Mouse (Mus musculus): ENCODE measurements around the gene Def6.

The Def6 gene

DNA sequence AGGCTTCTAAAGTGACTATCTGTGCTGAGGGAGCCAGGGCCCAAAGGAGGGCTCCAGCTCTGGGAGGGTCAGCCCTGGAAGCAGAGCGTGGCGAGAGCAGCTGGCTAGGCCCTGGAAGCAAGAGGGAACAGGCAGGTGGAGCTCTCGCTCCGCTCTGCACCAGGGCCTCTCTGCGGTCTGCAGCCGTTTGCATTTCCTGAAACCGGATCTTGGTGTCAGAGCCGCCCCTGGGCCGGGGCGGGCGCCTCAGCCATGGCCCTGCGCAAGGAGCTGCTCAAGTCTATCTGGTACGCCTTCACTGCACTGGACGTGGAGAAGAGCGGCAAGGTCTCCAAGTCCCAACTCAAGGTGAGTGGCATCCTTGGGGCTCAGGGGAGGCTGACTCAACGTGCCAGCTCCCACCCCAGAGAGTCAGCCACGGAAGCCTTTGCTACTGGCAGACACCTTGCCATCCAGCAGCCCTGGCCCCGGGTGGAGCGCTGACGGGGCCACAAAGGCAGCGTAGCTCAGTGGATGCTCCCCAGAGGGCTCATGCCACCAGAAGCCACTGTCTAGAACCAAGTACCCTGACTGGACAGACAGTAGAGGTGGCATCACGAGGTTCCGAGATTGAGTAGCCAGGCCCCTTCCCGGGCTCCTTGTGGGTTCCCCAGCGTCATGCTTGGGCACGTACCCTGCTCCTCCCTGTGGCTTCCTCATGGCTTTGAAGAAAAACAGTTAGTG, at the start of gene Def6:
Gene Def6, plus strand, starts transcription at position 188 of the 723 bp plus-strand sequence.
- DNase-seq = peak; percentile 86

DNA sequence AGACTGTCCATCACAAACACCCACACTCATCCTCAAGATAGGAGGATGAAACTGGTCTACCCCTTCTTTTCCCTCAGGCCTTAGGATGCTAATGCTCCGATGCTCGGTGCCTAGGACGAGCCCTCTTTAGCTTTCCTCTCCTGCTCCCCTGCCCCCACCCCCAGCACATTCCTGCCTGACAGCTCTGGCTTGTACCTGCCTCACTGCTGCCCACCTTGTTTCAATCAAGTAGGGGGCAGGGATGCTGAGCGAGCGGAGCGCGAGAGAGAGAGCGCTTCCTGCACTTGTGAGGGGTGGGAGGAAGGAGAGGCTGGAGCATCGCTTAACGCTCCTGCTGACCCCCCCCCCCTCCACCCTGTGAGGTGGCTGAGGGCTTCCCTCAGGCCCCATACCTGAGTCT, 47.2 kb upstream of the Def6 start:
- no peak for DNase-seq

DNA sequence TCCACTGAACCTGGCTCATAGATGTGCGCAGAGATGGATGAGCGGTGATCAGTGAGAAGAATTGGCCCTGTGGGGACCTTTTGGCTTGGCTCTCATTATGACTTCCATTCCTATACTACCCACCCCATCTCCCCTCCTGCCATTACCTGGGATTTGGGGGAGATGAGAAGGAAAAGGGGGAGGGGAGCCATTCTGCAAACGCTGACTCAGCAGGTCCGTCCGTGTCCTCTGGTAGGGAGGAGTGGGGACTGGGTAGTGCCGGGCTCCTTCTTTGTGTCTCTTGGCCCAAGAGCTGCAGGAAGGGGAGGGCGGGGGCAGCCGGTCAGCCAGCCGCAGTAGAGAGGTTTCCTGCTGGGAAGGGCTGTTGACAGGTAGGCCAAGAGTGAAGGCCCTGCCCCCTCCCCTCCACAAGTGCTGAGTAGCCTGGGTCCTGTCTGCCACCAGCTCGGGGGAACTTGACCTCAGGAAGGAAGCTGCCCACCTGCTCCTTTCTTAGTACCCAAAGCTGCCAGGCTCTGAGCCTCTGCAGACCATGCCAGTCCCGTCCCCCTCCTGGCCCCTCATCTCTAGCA, 46.2 kb upstream of the Def6 start:
- DNase-seq = peak; percentile 9

DNA sequence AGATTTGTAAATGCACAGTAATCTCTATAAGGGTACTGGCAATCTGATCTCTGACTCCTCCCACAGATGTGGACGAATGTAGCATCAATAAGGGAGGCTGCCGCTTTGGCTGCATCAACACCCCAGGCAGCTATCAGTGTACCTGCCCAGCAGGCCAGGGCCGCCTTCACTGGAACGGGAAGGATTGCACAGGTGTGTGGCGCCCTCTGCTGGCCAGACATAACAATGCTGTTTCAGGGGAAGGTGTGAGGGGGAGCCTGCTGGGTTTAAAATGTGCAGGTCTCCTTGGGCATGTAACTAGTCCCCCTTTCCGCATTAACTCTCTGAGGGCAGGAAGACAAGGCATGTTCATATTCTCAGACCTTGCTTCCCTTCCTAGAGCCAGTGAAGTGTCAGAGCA, 43.9 kb upstream of the Def6 start:
- DNase-seq = peak; percentile 79

DNA sequence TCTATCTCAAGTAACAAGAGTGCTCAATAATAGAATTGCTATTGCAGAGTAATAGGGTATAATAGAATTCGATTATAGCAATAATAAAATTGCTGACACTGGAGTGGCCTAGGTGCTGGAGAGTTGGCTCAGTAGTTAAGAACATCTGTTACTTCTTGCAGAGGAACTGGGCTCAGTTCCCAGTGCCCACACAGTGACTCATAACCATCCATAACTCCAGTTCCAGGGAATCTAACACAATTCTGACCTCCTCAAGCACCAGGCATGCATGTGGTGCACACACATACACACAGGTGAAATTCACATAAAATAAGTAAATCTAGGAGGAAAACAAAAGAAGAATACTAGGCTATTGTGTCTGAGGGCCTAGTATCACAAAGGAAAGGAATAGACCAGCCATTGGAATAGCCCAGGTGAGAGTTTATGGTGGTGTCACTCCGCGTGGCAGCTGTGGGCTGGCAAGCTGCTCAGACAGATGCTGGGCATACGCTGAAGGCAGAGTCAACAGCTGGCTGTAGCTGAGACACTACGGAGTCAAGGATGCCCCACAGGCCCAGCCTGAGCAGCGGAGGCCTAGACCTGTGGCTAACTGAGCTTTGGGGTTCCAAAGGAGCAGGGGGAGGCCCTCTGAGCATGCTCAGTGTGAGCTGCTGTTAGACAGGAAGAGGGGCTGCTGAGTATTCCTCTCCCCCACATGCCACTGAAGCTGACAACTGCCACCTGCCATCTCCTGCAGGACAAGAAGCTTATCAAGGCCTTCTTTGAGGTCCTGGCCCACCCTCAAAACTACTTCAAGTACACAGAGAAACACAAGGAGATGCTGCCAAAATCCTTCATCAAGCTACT, 36.9 kb upstream of the Def6 start:
- DNase-seq = peak; percentile 30

DNA sequence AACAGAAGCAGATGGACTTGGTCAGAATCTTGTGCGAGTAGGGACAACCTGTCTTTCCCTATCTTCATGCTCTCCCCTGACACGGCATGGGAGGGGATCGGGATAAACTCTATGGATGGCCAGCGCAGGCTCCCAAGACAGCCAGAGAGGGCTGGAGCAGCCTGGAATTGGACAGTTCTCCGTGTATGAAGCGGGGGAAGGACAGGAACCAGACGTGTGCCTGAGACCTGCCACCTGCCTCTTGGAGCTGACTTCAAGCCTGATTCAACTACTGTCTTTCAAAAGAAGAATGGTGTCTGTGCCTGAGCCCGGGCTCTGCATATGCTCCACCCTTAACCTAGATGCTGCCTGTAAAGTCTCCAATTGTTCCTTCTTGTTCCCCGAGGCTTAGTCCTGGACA, 34.9 kb upstream of the Def6 start:
- peak; percentile 44 for DNase-seq

DNA sequence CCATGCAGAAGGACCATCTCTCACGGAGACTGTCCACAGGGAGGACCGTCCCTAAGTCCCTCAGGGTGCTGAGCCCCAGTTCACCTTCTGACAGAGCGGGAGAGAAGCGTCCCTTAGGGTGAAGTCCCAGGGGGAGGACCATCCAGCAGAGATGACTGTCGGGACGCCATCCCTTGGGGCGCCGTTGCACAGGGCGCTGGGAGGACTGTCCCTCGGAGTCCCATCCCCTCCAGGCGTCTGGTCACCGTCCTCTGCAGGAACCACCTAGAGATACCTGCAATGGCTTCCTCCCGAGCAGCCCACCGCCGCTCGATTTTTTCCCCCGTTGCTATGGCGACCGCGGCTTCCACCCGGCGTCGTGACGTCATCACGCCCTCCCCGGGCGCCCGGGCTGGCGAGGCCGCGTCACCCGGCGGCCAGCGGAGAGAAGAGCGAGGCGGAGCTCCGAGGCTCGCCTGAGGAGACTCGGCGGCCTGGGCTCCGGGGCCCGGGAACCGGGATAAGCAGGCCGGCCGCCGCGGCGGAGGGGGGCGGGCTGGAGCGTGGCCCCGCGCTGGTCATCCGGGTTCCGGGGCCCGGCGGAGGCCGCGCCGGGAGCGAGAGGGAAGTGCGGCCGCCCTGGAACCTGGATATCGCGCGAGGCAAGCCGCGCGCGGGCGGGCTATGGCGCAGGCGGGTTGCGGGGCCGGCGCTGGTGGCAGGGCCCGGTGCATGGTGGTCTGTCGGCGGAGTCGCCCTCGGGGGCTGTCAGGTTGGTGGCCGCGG, 30.6 kb upstream of the Def6 start, which contains the start of gene Zfp523:
Gene Zfp523, plus strand, starts transcription at position 355 of the 765 bp plus-strand sequence.
- DNase-seq = peak; percentile 87

DNA sequence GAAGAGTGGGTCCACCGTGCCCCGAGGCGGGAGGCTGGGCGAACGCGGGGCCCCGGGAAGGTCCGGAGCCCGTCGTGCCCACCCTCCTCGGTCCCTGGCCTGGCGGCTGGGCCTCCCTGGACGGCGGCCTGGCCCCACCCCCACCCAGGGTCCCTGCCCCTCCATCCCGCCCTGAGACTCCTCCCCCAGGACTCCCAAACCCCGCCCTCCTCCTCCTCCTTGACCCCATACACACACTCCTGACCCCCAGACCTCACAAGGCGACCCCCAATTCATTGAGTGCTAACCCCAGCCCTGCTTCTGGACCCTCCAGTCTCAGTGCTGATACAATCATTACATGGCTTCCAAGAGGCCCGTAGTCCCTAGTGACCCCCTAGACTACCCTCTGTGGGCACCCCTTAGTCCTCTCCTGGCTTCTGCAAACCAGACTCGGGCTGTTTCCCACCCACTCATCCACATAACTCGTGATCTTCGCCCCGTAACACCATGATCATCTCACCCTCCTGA, 30.0 kb upstream of the Def6 start:
- DNase-seq = peak; percentile 50

DNA sequence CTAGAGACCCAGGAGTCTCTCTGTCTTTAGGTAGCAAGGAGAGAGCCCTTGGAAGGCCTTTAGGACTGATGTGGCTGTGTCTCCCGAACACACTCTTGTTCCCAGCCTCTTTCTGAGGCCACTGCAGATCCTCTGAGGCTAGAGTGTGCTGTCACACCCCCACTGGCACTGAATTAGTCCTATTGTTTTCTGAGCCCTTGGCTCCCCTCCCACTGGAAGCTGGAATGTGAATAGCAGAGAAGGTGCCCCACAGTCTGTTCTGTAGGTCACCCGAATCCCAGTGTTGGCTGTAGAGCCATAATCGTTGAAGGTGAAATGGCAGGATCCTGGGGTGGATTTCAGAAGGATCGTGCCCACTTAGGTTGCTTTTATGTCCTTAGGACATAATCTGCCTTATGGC, 27.2 kb upstream of the Def6 start:
- peak; percentile 57 for DNase-seq

DNA sequence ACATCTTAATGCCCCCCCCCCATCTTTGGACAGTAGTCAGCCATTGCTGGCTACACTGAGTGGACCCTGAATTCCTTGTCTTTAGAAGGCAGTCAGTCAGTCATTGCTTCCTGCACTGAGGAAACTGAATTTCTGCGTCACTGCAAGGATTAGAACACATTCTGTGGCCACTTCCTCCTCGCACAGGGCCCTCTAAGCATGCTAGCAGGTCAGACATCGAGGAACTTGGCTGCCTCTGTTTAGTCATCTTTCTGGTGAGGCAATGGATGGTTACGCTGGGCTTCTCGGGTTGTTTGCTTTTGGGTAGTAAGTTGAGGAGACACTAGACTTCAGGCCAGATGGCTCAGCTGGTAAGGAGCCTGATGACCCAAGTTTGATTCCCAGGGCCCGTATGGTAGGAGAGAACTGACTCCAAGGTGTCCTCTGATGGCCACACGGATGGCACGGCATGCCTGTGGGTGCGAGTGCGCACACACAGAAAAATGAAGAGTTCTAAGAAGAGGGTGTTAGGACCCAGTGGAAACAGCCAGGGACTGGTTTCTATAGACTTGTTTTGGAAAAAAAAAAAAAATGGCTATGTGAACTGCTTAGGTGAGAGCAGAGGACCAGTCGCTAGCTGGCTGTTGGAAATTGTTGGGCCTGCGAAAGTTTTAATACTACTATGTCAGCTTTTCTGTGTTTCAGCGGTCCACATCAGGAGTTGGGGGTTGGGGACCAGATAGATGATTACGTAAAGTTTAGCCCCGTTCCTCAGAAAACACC, 26.6 kb upstream of the Def6 start:
- peak; percentile 54 for DNase-seq

DNA sequence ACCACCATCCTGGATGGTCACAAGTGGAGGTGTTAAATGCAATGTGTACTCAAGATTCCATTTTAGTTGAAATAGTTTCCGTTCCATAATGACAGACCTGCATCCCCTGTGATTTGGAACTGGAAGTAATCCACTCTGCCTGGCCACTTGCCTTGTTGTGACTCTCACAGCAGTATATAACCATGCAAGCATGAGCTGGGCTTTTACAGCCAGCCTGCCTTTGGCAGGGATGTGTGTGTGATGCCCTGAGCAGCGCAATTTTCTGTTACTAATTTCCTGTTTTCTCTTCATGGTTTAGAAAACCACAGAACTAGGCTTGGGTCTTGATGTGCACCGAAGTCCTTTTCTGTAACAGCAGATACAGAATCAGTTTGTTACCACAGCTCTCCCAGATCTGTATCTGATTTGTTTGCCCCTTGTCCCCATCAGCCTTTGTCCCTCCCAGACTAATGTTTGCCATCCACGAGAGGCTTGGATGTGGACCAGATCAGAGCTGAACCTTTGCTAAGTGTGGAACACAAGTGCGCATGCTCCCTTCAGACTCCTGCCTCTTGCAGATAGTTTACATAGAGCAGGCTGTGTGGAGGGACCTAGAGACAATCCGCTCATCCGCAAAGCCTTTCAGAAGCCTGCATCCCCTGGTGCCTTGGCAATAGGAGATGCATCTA, 22.5 kb upstream of the Def6 start:
- peak; percentile 34 for DNase-seq

DNA sequence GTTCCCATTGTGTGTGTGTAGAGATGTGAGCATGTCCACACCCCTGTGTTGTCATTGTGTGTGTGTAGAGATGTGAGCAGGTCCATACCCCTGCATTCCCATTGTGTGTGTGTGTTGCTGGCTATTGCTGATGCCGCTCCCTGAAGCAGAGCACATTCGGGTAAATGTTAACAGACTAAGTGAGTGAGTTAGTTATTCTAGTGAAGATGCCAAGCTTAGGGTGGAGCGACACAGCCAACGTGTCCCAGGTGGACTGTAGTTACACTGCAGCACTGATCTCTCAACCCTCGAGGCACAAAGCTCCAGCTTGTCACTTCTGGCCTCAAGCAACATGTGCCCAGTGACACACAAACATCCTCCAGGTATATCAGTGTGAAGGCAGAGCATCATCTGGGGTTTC, 19.3 kb upstream of the Def6 start:
- DNase-seq = no peak

DNA sequence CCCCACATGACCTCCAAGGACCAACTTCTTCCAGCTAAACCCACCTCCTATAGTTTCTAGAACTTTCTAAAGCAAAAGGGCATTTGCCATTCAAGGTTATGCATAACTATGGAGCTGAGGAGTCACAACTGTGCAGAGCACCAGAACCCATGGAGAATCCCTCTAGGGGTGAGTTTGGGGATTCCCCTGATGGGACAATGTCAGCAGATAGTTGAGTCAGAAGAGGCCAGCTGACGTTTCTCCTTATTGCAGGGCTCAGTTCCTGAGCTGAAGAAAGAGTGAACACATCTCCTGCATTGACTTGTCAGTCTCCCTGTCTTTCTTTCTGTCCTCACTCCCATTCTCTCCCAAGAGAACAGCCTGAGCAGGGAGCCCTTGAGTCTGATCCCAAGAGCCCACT, 14.8 kb upstream of the Def6 start:
- no peak for DNase-seq

DNA sequence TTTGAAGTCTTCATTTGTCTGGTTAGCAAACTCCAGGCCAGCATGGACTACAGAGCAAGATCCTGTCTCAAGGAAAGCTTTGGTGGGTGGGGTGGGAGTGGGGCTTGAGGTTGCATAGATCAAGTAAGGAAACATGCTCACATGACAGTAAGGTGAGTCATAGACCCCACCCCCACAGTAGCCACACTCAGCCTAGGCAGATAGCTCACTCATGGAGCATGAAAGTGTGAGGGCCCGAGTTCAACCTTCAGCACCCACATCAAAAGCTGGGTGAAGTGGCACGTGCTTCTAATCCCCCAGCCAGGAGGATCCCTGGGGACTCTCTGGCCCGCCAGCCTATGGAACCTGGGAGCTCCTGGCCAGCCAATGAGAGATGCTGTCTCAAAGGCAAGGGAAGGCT, 14.0 kb upstream of the Def6 start:
- no peak for DNase-seq

DNA sequence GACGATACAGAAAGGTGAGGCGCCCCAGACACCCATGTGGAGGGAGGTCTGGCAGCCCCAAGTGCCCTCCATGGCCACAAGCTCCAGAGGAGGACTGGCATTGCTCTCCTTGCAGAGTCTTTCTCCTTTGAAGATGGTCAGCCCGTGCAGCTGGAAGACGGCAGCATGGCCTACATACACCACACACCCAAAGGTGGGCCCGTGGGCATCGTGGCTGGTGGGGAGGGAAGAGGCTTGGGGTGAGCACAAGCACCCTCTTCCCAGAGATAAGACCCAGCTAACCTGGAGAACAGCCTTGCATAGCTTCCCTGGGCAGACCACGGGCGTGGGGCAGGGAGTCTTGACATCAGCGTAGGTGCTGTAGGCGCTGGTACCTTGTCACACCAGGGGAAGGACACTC, 12.5 kb upstream of the Def6 start:
- DNase-seq = no peak

DNA sequence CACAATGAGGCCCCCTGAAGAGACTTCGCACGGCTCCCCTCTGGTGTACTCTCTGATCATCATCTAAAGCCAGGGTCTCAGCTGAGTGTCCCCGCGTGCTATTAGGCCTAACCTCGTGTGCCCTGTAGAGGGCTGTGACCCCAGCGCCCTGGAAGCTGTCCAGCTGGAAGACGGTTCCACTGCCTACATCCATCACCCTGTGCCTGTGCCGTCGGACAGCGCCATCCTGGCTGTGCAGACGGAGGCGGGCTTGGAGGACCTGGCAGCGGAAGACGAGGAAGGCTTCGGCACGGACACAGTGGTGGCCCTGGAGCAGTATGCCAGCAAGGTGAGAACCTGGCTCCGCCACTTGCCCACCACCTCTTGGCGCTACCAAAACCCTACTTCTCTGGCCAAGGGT, 9.9 kb upstream of the Def6 start:
- DNase-seq = no peak

DNA sequence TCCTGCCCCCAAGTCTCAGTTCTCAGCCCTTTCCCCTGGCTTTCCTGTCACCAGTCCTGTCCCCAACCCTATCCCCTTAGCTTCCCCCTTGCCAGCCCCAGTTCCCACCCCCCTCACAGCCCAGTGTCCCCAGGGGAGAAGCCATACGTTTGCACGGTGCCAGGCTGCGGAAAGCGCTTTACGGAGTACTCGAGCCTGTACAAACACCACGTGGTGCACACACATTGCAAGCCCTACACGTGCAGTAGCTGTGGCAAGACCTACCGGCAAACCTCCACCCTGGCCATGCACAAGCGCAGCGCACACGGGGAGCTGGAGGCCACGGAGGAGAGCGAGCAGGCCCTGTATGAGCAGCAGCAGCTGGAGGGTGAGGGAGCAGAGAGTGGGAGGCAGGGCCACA, 5.6 kb upstream of the Def6 start:
- no peak for DNase-seq

DNA sequence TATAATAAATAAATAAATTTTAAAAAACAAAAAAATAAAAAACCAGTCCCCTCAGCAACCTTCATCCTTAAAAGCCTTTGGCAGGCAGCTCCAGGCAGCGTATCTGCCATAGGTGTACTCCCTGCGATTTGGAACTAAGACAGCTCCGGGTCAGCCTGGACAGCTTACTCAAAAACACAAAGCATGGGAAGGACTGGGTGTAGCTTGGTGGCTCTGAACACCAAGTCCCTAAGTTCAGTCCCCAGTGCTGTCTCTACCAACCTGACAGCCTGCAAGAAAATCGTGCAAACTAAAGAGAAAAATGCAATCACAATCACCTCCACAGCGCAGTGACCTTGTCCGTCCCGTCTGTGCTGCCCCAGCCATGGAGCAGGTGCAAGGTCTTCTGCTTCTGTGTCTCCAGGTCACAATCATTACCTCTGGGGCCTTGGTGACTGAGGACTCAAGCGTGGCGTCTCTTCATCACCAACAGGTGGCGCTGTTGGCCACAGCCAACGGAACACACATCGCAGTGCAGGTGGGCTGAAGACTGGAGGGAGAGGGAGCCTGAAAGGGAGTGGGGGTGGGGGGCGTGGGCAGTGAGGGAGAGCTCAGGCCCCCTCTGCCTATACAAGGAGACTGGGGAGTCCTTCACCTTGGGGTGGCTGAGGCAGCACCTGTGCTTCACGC, 3.4 kb upstream of the Def6 start:
- peak; percentile 62 for DNase-seq

DNA sequence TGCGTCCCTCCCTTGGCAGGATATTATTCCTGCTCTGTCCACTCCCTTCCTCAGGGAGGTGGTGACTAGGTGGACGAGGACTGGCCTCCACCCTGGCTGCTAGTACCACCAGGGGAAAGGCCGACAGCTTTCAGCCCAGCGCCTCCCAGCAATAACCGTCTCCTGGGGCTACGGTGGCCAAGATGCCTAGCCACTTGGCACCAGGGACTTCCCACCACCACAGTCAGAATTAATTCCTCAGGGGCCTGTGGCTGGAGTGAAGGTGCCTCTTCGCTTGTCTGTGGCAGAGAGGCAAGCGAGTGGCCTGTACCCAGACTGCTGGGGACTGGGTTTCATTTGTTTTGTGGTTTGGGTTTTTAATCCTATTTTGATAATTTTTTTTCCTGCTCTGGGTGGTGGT, 2.1 kb upstream of the Def6 start:
- DNase-seq = no peak

DNA sequence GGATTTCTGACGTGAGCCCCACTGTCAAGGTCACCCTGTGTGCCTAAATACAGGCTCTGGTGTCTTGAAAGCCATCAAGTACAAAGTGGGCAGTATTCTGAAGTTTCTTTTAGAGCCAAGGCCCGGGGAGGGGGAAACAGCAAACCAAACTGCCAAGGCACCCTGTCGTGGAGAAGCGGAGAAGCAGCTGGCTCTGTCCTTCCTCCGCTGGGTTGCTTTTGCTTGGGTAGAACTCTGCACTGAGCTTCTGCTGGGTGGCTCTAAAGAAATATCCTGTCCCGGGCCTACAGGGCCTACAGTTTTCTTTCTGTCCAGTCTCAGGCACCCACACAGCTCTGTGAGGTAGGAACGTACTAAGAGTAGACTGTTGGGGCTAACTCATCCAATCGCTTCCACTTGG, 486 bp upstream of the Def6 start:
- no peak for DNase-seq

DNA sequence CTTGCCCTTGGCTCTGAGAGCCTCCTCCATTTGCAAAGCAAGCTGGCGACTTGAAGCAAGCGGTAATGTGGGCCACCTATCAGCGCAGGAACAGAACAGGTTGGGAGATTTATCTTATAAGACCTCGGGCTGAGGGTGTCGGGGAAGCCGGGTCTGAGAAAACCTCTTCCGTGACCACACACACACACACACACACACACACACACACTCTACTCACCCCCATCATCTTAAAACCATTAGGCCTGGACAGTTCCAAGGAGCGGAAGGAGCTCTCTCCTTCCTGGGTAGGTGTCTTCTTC, 685 bp downstream of the Def6 start:
- DNase-seq = no peak
